Mouse (Mus musculus) heart, embryonic 14.5 days (tissue): Measurements from ENCODE around the gene Acrbp. TPM values are rescaled to one million over a fixed set of nuclear protein-coding genes. Genes with fewer than 3 reads are reported as not detected.
A peak's percentile ranks its signal among the peaks of the same experiment; 100 is the strongest.

Experiments
- ATAC-seq: fragments of 200-750 bp; cut with Nextera tagmentation; 2 replicates; pipeline ENCODE4 v1.8.0; 2017; ENCODE audit warnings: low read depth, moderate TSS enrichment; ENCODE audit not compliant: insufficient number of reproducible peaks, insufficient read depth, low FRiP score
- H3K27ac ChIP-seq, 2 experiments: fragments of 200-500 bp in 1 of 2; fragments of 300-500 bp in 1 of 2; sonication (generic) in 1 of 2; replicated peaks in 1 of 2; 2 replicates each; pipeline ENCODE4 v1.5.1; 2012 to 2014; ENCODE audit warnings: low read depth in 2 of 2, low read length in 2 of 2, control low read depth in 1 of 2, mild to moderate bottlenecking in 1 of 2, mixed read lengths in 1 of 2; ENCODE audit not compliant: control insufficient read depth in 1 of 2, insufficient read depth in 1 of 2
- H3K27me3 ChIP-seq: fragments of 300-500 bp; sonication (generic); 2 replicates; pipeline ENCODE4 v1.6.1; 2014; ENCODE audit warnings: mild to moderate bottlenecking, low read length, control low read depth; ENCODE audit not compliant: control insufficient read depth, insufficient read depth
- H3K36me3 ChIP-seq: fragments of 300-500 bp; sonication (generic); 2 replicates; pipeline ENCODE4 v1.6.1; 2014; ENCODE audit warnings: mild to moderate bottlenecking, control low read depth, low read length, mixed read lengths; ENCODE audit not compliant: control insufficient read depth, insufficient read depth
- H3K4me1 ChIP-seq, 2 experiments: fragments of 200-500 bp in 1 of 2; fragments of 300-500 bp in 1 of 2; sonication (generic) in 1 of 2; 2 replicates each; pipeline ENCODE4 v1.6.1; 2012 to 2014; ENCODE audit warnings: low read length in 2 of 2, control low read depth in 1 of 2, mixed read lengths in 1 of 2; ENCODE audit not compliant: control insufficient read depth in 2 of 2, insufficient read depth in 2 of 2
- H3K4me2 ChIP-seq: fragments of 300-500 bp; sonication (generic); 2 replicates; pipeline ENCODE4 v1.6.1; 2014; ENCODE audit warnings: mild to moderate bottlenecking, low read length
- H3K4me3 ChIP-seq, 2 experiments: fragments of 200-500 bp in 1 of 2; fragments of 300-500 bp in 1 of 2; sonication (generic) in 1 of 2; 2 replicates each; pipeline ENCODE4 v1.5.1; 2012 to 2014; ENCODE audit warnings: low read length in 2 of 2, mild to moderate bottlenecking in 2 of 2, control low read depth in 1 of 2, low read depth in 1 of 2, moderate library complexity in 1 of 2; ENCODE audit not compliant: control insufficient read depth in 1 of 2, insufficient read depth in 1 of 2
- H3K9ac ChIP-seq: fragments of 300-500 bp; sonication (generic); 2 replicates; pipeline ENCODE4 v1.6.1; 2014; ENCODE audit warnings: mild to moderate bottlenecking, low read length
- H3K9me3 ChIP-seq: fragments of 300-500 bp; sonication (generic); 2 replicates; pipeline ENCODE4 v1.6.1; 2016; ENCODE audit warnings: low read length, control low read depth; ENCODE audit not compliant: control insufficient read depth
- WGBS: fragments of 180-500 bp; shearing (Covaris S2); extraction: QIAGEN DNeasy Blood & Tissue Kit; methylation state at CpG from one replicate; pipeline ENCODE4 v1.1.7; 2014; 5-methylcytosine and 5-hydroxymethylcytosine counted together
- polyA plus RNA-seq: library from polyadenylated mRNA; unstranded; fragments of >200 nt; fragmentation: Nextera tagmentation; extraction: Ambion mirVana; gene quantifications from 2 replicates; pipeline ENCODE4 v1.2.1, GENCODE M21; 2014

Acrbp gene
- polyA plus RNA-seq, 1 experiment from 2014 or later = 6.5 TPM

- Histone ChIP-seq H3K4me2 (no peak overlapping the region), H3K9ac (no peak overlapping the region), H3K4me3 (no peak overlapping the region), H3K27me3 (peaks cover 2% of the 10 kb centered on the region; the same call in 1 of the 2 replicates), H3K4me1 (peaks cover 10 to 11% of the 10 kb centered on the region in 2 experiments), H3K9me3 (no peaks in the 10 kb centered on the region), H3K27ac (no peak overlapping the region), H3K36me3 (no peaks in the 10 kb centered on the region)
- ATAC-seq = no peak
- 6% methylated on average over 4 of the region's 4 CpGs for WGBS
These were observed 34.9 kb downstream of the Acrbp start for GRCm38 (mm10) chr6:125084424-125084823.

GRCm38 (mm10) chr6:125087937-125088336 is 38.4 kb downstream of the Acrbp start:
- Histone ChIP-seq H3K9me3 (no peaks in the 10 kb centered on the region), H3K4me3 (no peak overlapping the region), H3K4me2 (no peak overlapping the region), H3K27me3 (no peaks in the 10 kb centered on the region), H3K27ac (peak overlapping the region in 1 of 2 experiments; percentile 94; a peak in 2 of 4 replicates), H3K9ac (no peak overlapping the region), H3K4me1 (peaks cover 17 to 26% of the 10 kb centered on the region in 2 experiments), H3K36me3 (no peaks in the 10 kb centered on the region)
- no peak for ATAC-seq
- WGBS = 78% methylated on average over 3 of the region's 3 CpGs

GRCm38 (mm10) chr6:125088561-125089321 is 39.3 kb downstream of the Acrbp start:
- Histone ChIP-seq H3K36me3 (no peaks in the 10 kb centered on the region), H3K4me2 (peak overlapping the region; percentile 62), H3K9ac (peak overlapping the region; percentile 66), H3K9me3 (no peaks in the 10 kb centered on the region), H3K27ac (peak overlapping the region; percentile 94 to 97), H3K4me3 (no peak overlapping the region; a peak in 1 of 4 replicates), H3K27me3 (no peaks in the 10 kb centered on the region), H3K4me1 (peaks cover 17 to 26% of the 10 kb centered on the region in 2 experiments)
- 4% methylated on average over 20 of the region's 20 CpGs for WGBS
- peak; percentile 80 for ATAC-seq

GRCm38 (mm10) chr6:125089521-125090321 is 40.2 kb downstream of the Acrbp start:
- peaks cover 17 to 26% of the 10 kb centered on the region in 2 experiments for H3K4me1 ChIP-seq
- H3K9me3 ChIP-seq = no peaks in the 10 kb centered on the region
- WGBS = 4% methylated on average over 15 of the region's 15 CpGs
- H3K36me3 ChIP-seq = no peaks in the 10 kb centered on the region
- no peaks in the 10 kb centered on the region for H3K27me3 ChIP-seq
- H3K9ac ChIP-seq = peak overlapping the region; percentile 66
- H3K4me3 ChIP-seq = peak overlapping the region; percentile 16 to 29
- peak overlapping the region; percentile 94 to 97 for H3K27ac ChIP-seq
- ATAC-seq = peak; percentile 72
- peak overlapping the region; percentile 62 for H3K4me2 ChIP-seq

GRCm38 (mm10) chr6:125090341-125091085 is 41.0 kb downstream of the Acrbp start:
- Histone ChIP-seq H3K9ac (0 out of 2 replicates have a peak overlapping the region, but pooled peaks have one; percentile 66), H3K27ac (peak overlapping the region; percentile 85 to 94), H3K36me3 (no peaks in the 10 kb centered on the region), H3K4me3 (peak overlapping the region in 1 of 2 experiments; percentile 16; a peak in 2 of 4 replicates), H3K4me2 (peak overlapping the region; percentile 62), H3K4me1 (peaks cover 17 to 26% of the 10 kb centered on the region in 2 experiments), H3K27me3 (no peaks in the 10 kb centered on the region), H3K9me3 (no peaks in the 10 kb centered on the region)
- WGBS = 59% methylated on average over 10 of the region's 10 CpGs
- no peak for ATAC-seq

- WGBS = 67% methylated on average over 5 of the region's 5 CpGs
- no peak overlapping the region for H3K27ac ChIP-seq
- H3K4me3 ChIP-seq = no peak overlapping the region
- H3K4me1 ChIP-seq = peaks cover 19 to 26% of the 10 kb centered on the region in 2 experiments
- H3K4me2 ChIP-seq = no peak overlapping the region
- ATAC-seq = no peak
- H3K27me3 ChIP-seq = no peaks in the 10 kb centered on the region
- H3K9ac ChIP-seq = no peak overlapping the region
- H3K36me3 ChIP-seq = no peaks in the 10 kb centered on the region
- no peaks in the 10 kb centered on the region for H3K9me3 ChIP-seq
These were observed 42.9 kb downstream of the Acrbp start for GRCm38 (mm10) chr6:125092372-125092771.

GRCm38 (mm10) chr6:125094843-125095242 is 45.4 kb downstream of the Acrbp start:
- H3K4me3 ChIP-seq = no peak overlapping the region
- peaks cover 20% of the 10 kb centered on the region for H3K36me3 ChIP-seq
- no peak for ATAC-seq
- 58% methylated on average over 3 of the region's 3 CpGs for WGBS
- peak overlapping the region; percentile 32 to 97; a peak in 3 of 4 replicates for H3K27ac ChIP-seq
- no peaks in the 10 kb centered on the region for H3K9me3 ChIP-seq
- H3K27me3 ChIP-seq = no peaks in the 10 kb centered on the region
- H3K4me1 ChIP-seq = peaks cover 27 to 36% of the 10 kb centered on the region in 2 experiments
- H3K4me2 ChIP-seq = no peak overlapping the region
- H3K9ac ChIP-seq = no peak overlapping the region
